15 mouse cellular contexts compared by ENCODE assay signal in the genomic region with DNA sequence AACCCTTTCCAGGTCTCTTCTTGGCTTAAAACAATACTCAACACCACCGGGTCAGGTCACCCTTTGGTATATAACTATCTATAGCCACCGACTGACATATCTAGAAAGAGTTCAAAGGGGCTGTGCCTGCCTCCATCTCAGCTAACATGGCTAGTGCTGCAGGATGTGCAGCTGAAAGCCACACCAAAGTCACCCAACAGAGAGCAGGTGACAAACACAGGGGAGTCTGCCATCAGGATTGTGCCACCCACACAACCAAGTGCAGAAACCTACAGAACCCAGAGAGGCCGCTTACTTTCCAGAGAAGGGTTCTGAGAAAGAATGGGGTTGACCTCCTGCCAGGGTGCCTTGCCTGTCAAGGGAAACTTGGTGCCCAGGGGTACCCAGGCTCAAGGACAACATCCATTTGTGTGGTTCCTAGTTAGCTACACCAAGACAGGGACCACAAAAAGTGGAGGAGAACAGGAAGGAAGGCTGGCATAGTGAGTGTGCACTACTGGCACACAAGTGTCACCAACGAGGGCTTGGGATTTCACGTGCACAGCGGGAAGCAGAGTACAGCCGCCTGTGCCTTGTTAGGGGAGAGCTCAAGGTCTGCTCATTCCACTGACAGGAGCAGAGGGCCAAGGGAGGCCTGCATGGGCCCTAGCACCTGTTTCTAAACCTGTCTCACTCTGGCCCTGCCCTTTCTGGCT. TPM values are rescaled to one million over a fixed set of nuclear protein-coding genes. Genes with fewer than 3 reads are reported as not detected.
A peak's percentile ranks its signal among the peaks of the same experiment; 100 is the strongest.
DNase-seq lines count a peak whose midpoint lies in the region; ATAC-seq and TF ChIP-seq lines count a peak whose summit lies in the region.
"Had no signal": no experiment of that assay in that cellular context is flagged by ENCODE, and none has a peak within 500 bp of the region (broad histone marks: within the 10 kb centered on the region; RNA-seq: fewer than 3 reads in every experiment).

No protein-coding gene starts in this region.

- WGBS in bone marrow, adult 2 months: 68% methylated on average over 7 of the region's 7 CpGs
- 58% methylated on average over 7 of the region's 7 CpGs for WGBS in liver, embryonic 15.5 days (ENCODE audit: insufficient replicate concordance)
- WGBS in hindbrain, embryonic 12.5 days: 89% methylated on average over 7 of the region's 7 CpGs

- peak overlapping the region; percentile 43; the same call in 1 of the 2 replicates for H3K27ac ChIP-seq in layer of hippocampus, adult 2 months
- H3K27ac ChIP-seq in bone marrow, adult 2 months (ENCODE audit: control insufficient read depth, insufficient read depth, low read depth, low read length, poor library complexity): peak overlapping the region; percentile 90
- peak overlapping the region; percentile 98 for H3K27ac ChIP-seq in liver, embryonic 15.5 days (replicated peaks)
- no peak overlapping the region for H3K27ac ChIP-seq in hindbrain, embryonic 12.5 days
- H3K27ac ChIP-seq: forebrain, embryonic 12.5 days; lung, embryonic 15.5 days; stomach, embryonic 15.5 days had no signal

- no peak overlapping the region for H3K4me3 ChIP-seq in layer of hippocampus, adult 2 months
- H3K4me3 ChIP-seq in bone marrow, adult 2 months (replicated peaks; ENCODE audit: control insufficient read depth, low read depth, low read length): peak overlapping the region; percentile 68
- H3K4me3 ChIP-seq in liver, embryonic 15.5 days (replicated peaks): peak overlapping the region; percentile 69
- no peak overlapping the region for H3K4me3 ChIP-seq in hindbrain, embryonic 12.5 days
- H3K4me3 ChIP-seq: forebrain, embryonic 12.5 days; lung, embryonic 15.5 days; stomach, embryonic 15.5 days had no signal

- ATAC-seq in liver, embryonic 15.5 days (ENCODE audit: insufficient read depth): peak; percentile 22
- no peak for ATAC-seq in hindbrain, embryonic 12.5 days (ENCODE audit: low FRiP score)

- peak overlapping the region; percentile 65 for H3K9ac ChIP-seq in liver, embryonic 15.5 days
- H3K9ac ChIP-seq in hindbrain, embryonic 12.5 days: no peak overlapping the region
- H3K9ac ChIP-seq: forebrain, embryonic 12.5 days; lung, embryonic 15.5 days; stomach, embryonic 15.5 days had no signal

- H3K27me3 ChIP-seq in liver, embryonic 15.5 days: no peaks in the 10 kb centered on the region
- no peaks in the 10 kb centered on the region for H3K27me3 ChIP-seq in hindbrain, embryonic 12.5 days
- H3K27me3 ChIP-seq: forebrain, embryonic 12.5 days; lung, embryonic 15.5 days; stomach, embryonic 15.5 days had no signal

- peaks cover 53% of the 10 kb centered on the region for H3K36me3 ChIP-seq in liver, embryonic 15.5 days (replicated peaks)
- H3K36me3 ChIP-seq in hindbrain, embryonic 12.5 days: peaks cover 37% of the 10 kb centered on the region
- H3K36me3 ChIP-seq: stomach, embryonic 15.5 days had no signal

- DNase-seq in layer of hippocampus, adult 2 months (ENCODE audit: low spot score in 2 of 2): no peak
- no peak for DNase-seq in layer of hippocampus, adult 8-10 months (ENCODE audit: low spot score in 2 of 2)
- DNase-seq in thymus, postnatal 25 days: peak; percentile 68
- no peak for DNase-seq in kidney, adult 11 months
- DNase-seq in kidney, postnatal 10 days: no peak
- DNase-seq: adrenal gland, postnatal 14 days; cerebellum, adult 18-20 months; kidney, postnatal 36 days; midbrain, embryonic 14.5 days had no signal

- no peaks in the 10 kb centered on the region for H3K9me3 ChIP-seq in liver, embryonic 15.5 days (replicated peaks)
- H3K9me3 ChIP-seq in hindbrain, embryonic 12.5 days (replicated peaks): no peaks in the 10 kb centered on the region
- H3K9me3 ChIP-seq: forebrain, embryonic 12.5 days; lung, embryonic 15.5 days; stomach, embryonic 15.5 days had no signal

- peak overlapping the region; percentile 74 for H3K4me2 ChIP-seq in liver, embryonic 15.5 days
- no peak overlapping the region for H3K4me2 ChIP-seq in hindbrain, embryonic 12.5 days (replicated peaks)
- H3K4me2 ChIP-seq: forebrain, embryonic 12.5 days; lung, embryonic 15.5 days; stomach, embryonic 15.5 days had no signal

- no peak for TF ChIP-seq CTCF in layer of hippocampus, adult 2 months (conservative IDR thresholded peaks at IDR 0.05)
- TF ChIP-seq CTCF in bone marrow, adult 2 months (IDR thresholded peaks at IDR 0.05; ENCODE audit: control insufficient read depth, insufficient read depth, low read length): no peak

- no peak for TF ChIP-seq POLR2A in bone marrow, adult 2 months (IDR thresholded peaks at IDR 0.05; ENCODE audit: borderline replicate concordance, control insufficient read depth, low read depth, low read length)

- H3K4me1 ChIP-seq in bone marrow, adult 2 months (ENCODE audit: control insufficient read depth, insufficient read depth, low read length): peaks cover 3% of the 10 kb centered on the region; the same call in 1 of the 2 replicates
- H3K4me1 ChIP-seq in liver, embryonic 15.5 days (replicated peaks): peaks cover 83% of the 10 kb centered on the region
- peaks cover under 1% of the 10 kb centered on the region for H3K4me1 ChIP-seq in hindbrain, embryonic 12.5 days
- H3K4me1 ChIP-seq: lung, embryonic 15.5 days had no signal

RNA-seq across cellular contexts. Expression of a gene that starts 40.5 kb away (rescaled TPM):
- total RNA-seq in layer of hippocampus, adult 2 months (2021): 10 to 100 TPM; 42.3 to 54.8 TPM
- 10 to 100 TPM; 48.8 to 61.1 (median 54.6) TPM for total RNA-seq in layer of hippocampus, adult 8-10 months (2022)
- polyA plus RNA-seq in bone marrow, adult 2 months (2011; ENCODE audit: insufficient read depth, insufficient read length, low replicate concordance, missing spikeins): 43.2 and 51.4 TPM in 2 replicates
- polyA plus RNA-seq in liver, embryonic 15.5 days (2015; fragmentation: Nextera tagmentation; extraction: Ambion mirVana): 25.5 and 28.0 TPM in 2 replicates
- polyA plus RNA-seq in hindbrain, embryonic 12.5 days (2016; fragmentation: Nextera tagmentation; extraction: Ambion mirVana): 22.7 and 25.3 TPM in 2 replicates

Comparison
In these comparisons a context has a peak if more than half of its experiments do, and no peak if none do; other contexts are left out.
1. H3K4me3 ChIP-seq: peak in bone marrow, adult 2 months (single experiment) and liver, embryonic 15.5 days (single experiment); none in layer of hippocampus, adult 2 months (single experiment) and hindbrain, embryonic 12.5 days (single experiment).